Mouse (Mus musculus): ENCODE measurements around the gene Ankrd13a. TPM values are rescaled to one million over a fixed set of nuclear protein-coding genes. Genes with fewer than 3 reads are reported as not detected.

Gene Ankrd13a
- polyA plus RNA-seq (2015; fragmentation: Illumina TruSeq; extraction: RNeasy Lipid Tissue Mini Kit (QIAGEN cat#74804); ENCODE audit: low read depth, low replicate concordance): 28.7 TPM

GRCm38 (mm10) chr5:114774403-114775051, at the start of gene Ankrd13a:
Gene Ankrd13a (plus strand): TSS chr5:114774677.

GRCm38 (mm10) chr5:114775056-114775979, 841 bp downstream of the Ankrd13a start, which contains the start of gene Git2:
Gene Git2 (minus strand): TSS chr5:114775517.

DNA sequence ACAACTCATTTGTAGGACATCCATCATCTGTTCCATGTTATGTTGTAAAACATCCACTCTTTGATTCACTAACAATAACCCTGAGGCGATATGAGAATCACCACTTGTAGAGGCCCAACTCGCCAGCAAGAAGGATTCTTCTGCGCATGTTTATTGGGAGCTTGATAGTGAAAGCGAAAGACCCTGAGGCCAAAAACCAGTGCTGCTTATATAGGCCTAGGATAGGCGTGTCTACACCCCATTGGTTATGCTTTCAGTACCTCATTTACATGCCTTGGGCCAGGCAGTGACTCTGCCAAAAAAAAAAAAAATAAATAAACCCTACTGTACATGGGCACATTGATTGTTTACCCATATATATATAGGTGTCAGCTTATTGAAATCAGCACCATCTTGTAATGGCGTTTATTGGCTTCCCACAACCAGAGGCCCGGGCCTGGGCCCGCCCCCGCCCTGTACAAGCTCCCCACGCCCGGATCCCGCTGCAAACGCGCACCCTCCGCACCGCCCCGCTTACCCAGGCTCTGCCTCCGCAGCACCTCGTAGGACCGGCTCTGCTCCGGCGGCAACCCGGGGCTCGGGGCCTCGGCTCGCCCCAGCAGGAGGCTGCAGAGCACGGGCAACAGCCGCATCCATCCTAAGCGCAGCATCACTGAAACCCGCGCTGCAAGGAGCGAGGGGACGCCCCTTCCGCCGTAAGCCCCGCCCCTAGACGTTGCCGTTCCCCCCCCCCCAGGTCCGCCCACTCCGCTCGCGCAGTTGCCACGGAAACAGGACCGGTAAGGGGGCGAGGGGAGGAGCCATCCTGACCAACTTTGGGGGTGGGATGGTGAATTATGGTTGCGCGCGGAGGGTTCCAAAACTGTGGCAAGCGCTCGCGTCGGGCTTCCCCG, 48.6 kb downstream of the Ankrd13a start, which contains the start of gene 1500011B03Rik:
Gene 1500011B03Rik (minus strand): TSS at position 673 of the 893 bp plus-strand sequence.

DNA sequence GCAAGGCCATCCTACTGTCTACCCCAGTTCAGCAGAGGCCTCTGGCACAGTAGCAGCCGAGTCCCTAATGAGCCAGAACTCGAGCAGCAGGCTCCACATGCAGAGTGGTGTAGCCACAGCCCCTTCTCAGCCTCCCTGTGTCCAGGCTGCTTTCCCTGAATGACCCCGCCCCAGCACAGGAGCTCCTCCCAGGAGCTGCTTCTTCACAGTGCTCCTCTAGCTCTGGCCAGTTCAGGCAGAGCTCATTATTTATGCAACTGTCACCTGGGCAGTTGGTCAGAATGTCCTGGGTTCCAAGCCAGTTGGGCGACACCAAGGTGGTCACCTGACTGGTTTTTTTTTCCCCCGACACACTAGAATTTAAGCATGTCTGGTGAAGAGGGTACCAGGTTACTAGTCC, 78.9 kb downstream of the Ankrd13a start, which contains the start of gene 4930519G04Rik:
Gene 4930519G04Rik (plus strand): TSS at position 301 of the 400 bp plus-strand sequence.

Other genes with a start within 250 kb of the Ankrd13a start
- gene Fam222a, start 206.7 kb upstream of the Ankrd13a start, polyA plus RNA-seq (2015; fragmentation: Illumina TruSeq; extraction: RNeasy Lipid Tissue Mini Kit (QIAGEN cat#74804); ENCODE audit: low read depth, low replicate concordance): 7.3 TPM
- gene Trpv4, start 116.3 kb upstream of the Ankrd13a start, polyA plus RNA-seq (2015; fragmentation: Illumina TruSeq; extraction: RNeasy Lipid Tissue Mini Kit (QIAGEN cat#74804); ENCODE audit: low read depth, low replicate concordance): 2.3 TPM
- 50.0 TPM for gene Gltp, start 83.7 kb upstream of the Ankrd13a start, polyA plus RNA-seq (2015; fragmentation: Illumina TruSeq; extraction: RNeasy Lipid Tissue Mini Kit (QIAGEN cat#74804); ENCODE audit: low read depth, low replicate concordance)
- gene Tchp, start 66.9 kb upstream of the Ankrd13a start, polyA plus RNA-seq (2015; fragmentation: Illumina TruSeq; extraction: RNeasy Lipid Tissue Mini Kit (QIAGEN cat#74804); ENCODE audit: low read depth, low replicate concordance): 8.2 TPM
- gene Git2, start 840 bp downstream of the Ankrd13a start, polyA plus RNA-seq (2015; fragmentation: Illumina TruSeq; extraction: RNeasy Lipid Tissue Mini Kit (QIAGEN cat#74804); ENCODE audit: low read depth, low replicate concordance): 32.9 TPM
- gene 1500011B03Rik, start 48.8 kb downstream of the Ankrd13a start, polyA plus RNA-seq (2015; fragmentation: Illumina TruSeq; extraction: RNeasy Lipid Tissue Mini Kit (QIAGEN cat#74804); ENCODE audit: low read depth, low replicate concordance): 192 TPM
- not detected for gene 4930519G04Rik, start 79.0 kb downstream of the Ankrd13a start, polyA plus RNA-seq (2015; fragmentation: Illumina TruSeq; extraction: RNeasy Lipid Tissue Mini Kit (QIAGEN cat#74804); ENCODE audit: low read depth, low replicate concordance)
- gene Gm9936, start 84.0 kb downstream of the Ankrd13a start, polyA plus RNA-seq (2015; fragmentation: Illumina TruSeq; extraction: RNeasy Lipid Tissue Mini Kit (QIAGEN cat#74804); ENCODE audit: low read depth, low replicate concordance): not detected
- gene Oasl2, start 122.3 kb downstream of the Ankrd13a start, polyA plus RNA-seq (2015; fragmentation: Illumina TruSeq; extraction: RNeasy Lipid Tissue Mini Kit (QIAGEN cat#74804); ENCODE audit: low read depth, low replicate concordance): 2.7 TPM
- gene Oasl1, start 148.6 kb downstream of the Ankrd13a start, polyA plus RNA-seq (2015; fragmentation: Illumina TruSeq; extraction: RNeasy Lipid Tissue Mini Kit (QIAGEN cat#74804); ENCODE audit: low read depth, low replicate concordance): 0.46 TPM
- 117 TPM for gene 2210016L21Rik, start 167.5 kb downstream of the Ankrd13a start, polyA plus RNA-seq (2015; fragmentation: Illumina TruSeq; extraction: RNeasy Lipid Tissue Mini Kit (QIAGEN cat#74804); ENCODE audit: low read depth, low replicate concordance)
- gene Hnf1a, start 196.4 kb downstream of the Ankrd13a start, polyA plus RNA-seq (2015; fragmentation: Illumina TruSeq; extraction: RNeasy Lipid Tissue Mini Kit (QIAGEN cat#74804); ENCODE audit: low read depth, low replicate concordance): not detected
- gene Sppl3, start 236.5 kb downstream of the Ankrd13a start, polyA plus RNA-seq (2015; fragmentation: Illumina TruSeq; extraction: RNeasy Lipid Tissue Mini Kit (QIAGEN cat#74804); ENCODE audit: low read depth, low replicate concordance): 40.3 TPM

All from brain, adult 10 weeks (tissue).